Mouse (Mus musculus): ENCODE data around the gene Lrrc42.

Lrrc42 gene

GRCm38 (mm10) chr4:107196454-107196853 lies 56.9 kb downstream of the Lrrc42 start:
- DNase-seq (ENCODE audit: low read depth) = peak; percentile 38

GRCm38 (mm10) chr4:107193841-107194240 lies 59.5 kb downstream of the Lrrc42 start:
- DNase-seq (ENCODE audit: low read depth) = no peak

- no peak for DNase-seq (ENCODE audit: low read depth)
Measured at GRCm38 (mm10) chr4:107185703-107186102, 67.6 kb downstream of the Lrrc42 start.

All from naive thymus-derived CD4-positive, alpha-beta T cell, adult 2 months (primary cell).